Mouse (Mus musculus): ENCODE measurements around the gene Snai3. TPM values are rescaled to one million over a fixed set of nuclear protein-coding genes. Genes with fewer than 3 reads are reported as not detected.

Snai3 gene
- polyA plus RNA-seq, 1 experiment, result 1.3 TPM

DNA sequence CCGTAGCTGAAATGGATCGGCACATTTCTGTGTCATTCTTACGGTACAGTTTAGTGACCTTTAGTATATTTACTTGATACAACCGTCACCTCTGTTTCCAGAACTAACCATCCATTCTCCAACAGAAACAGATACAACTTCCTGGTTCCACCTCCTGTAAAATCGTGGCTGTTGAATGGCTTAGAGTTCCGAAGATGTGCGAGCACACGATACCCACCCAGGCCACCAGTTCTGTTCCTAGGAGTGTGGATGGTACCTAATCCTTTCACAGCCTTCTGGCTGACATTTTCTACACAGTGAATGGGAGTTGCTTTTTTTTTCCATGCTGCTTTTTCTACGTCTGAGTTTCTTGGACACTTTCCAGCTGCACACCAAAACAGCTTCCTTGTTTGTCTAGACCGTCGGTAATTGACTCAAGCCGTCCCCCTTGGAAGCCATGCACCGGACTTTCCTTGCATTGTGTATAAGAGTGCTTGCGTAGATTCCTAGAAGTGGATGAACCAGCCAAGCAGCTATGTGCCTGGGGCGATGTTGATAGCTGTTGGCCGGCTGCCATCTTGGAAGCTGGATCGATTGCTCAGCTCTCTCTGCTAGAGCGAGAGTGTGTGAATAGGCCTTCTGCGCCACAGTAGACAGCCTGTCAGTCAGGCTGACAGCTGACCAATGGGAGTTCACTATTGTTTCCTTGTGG is 16.3 kb downstream of the Snai3 start:
- peak overlapping the region; percentile 84 for H3K4me2 ChIP-seq (ENCODE audit: low read depth)
- no peaks in the 10 kb centered on the region for H3K36me3 ChIP-seq (ENCODE audit: control insufficient read depth, insufficient read depth)
- TF ChIP-seq MYOD1 (IDR thresholded peaks at IDR 0.05; ENCODE audit: control insufficient read depth in 1 of 3, insufficient read length in 2 of 3, low read depth in 2 of 3) (no peak), REST (IDR thresholded peaks at IDR 0.05; ENCODE audit: insufficient read depth, insufficient read length) (no peak), MYOG (IDR thresholded peaks at IDR 0.05; ENCODE audit: control insufficient read depth in 1 of 3, insufficient read depth in 1 of 3, insufficient read length in 2 of 3, low read depth in 2 of 3) (no peak), USF1 (IDR thresholded peaks at IDR 0.05; ENCODE audit: low read depth) (no peak), POLR2AphosphoS2 (IDR thresholded peaks at IDR 0.05; ENCODE audit: insufficient read length, low read depth) (no peak), POLR2A (IDR thresholded peaks at IDR 0.05; ENCODE audit: insufficient read length, low read depth) (peak; percentile 29)
- peak overlapping the region; percentile 13 for H3ac ChIP-seq (ENCODE audit: control insufficient read depth, insufficient read length)
- H3K4me3 ChIP-seq, result peak overlapping the region; percentile 65
- peaks cover 16% of the 10 kb centered on the region for H3K79me2 ChIP-seq (ENCODE audit: control insufficient read depth, insufficient read depth)
- H3K27me3 ChIP-seq (ENCODE audit: control insufficient read depth, insufficient read depth, insufficient read length), result no peaks in the 10 kb centered on the region

DNA sequence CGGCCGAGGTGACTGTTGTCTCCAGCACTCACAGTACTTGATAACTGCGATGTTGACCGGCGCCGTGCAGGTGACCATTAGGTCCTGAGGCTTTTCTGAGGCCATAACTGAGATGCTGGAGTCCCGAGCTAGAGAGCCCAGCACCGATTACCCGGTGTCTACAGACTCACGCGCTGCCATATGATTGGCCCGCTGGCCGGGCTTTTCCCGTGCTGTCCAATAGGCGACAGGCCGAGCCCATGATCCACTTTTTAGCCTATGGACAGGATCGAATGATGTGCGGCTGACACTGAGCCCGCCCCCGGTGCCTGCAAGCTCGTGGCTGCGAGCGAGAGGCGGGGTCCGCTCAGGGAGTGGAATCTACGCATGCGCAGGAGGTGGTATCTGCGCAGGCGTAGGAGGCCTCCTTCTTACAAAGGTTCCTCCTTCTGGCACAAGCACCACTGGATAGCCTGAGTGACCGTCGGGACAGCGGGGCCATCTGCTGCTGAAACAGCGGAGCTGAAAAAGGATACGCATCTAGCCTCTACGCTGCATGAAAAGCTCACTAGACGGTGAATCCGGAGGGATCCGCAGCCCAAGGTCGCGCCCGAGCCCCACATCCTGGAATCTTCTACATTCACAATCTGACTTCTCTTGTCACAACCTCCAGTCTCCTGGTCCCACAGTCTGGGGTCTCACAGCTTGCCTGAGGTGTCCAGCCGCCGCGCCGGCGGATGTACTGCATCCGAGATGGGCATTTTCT is 17.1 kb downstream of the Snai3 start, which contains the start of gene Mvd:
TSS of gene Mvd (minus strand) at position 161 of the 745 bp plus-strand sequence.
- H3K4me3 ChIP-seq, result peak within 1 kb of the TSS; percentile 65
- H3K4me2 ChIP-seq (ENCODE audit: low read depth), result peak within 1 kb of the TSS; percentile 91
- H3ac ChIP-seq (ENCODE audit: control insufficient read depth, insufficient read length), result peak within 1 kb of the TSS; percentile 13
- H3K36me3 ChIP-seq (ENCODE audit: control insufficient read depth, insufficient read depth), result peaks cover 4% of the 10 kb centered on the region
- TF ChIP-seq E2F4 (IDR thresholded peaks at IDR 0.05; ENCODE audit: insufficient read depth), result no peak
- no peak for TF ChIP-seq REST (IDR thresholded peaks at IDR 0.05; ENCODE audit: insufficient read depth, insufficient read length)
- no peak for TF ChIP-seq TCF12 (IDR thresholded peaks at IDR 0.05; ENCODE audit: insufficient read depth, poor library complexity, severe bottlenecking)
- TF ChIP-seq MAX (IDR thresholded peaks at IDR 0.05; ENCODE audit: low read depth), result no peak
- TF ChIP-seq POLR2AphosphoS2 (IDR thresholded peaks at IDR 0.05; ENCODE audit: insufficient read length, low read depth), result peak; percentile 95
- no peak for TF ChIP-seq USF1 (IDR thresholded peaks at IDR 0.05; ENCODE audit: low read depth)
- TF ChIP-seq CEBPB (IDR thresholded peaks at IDR 0.05; ENCODE audit: insufficient read depth, poor library complexity, severe bottlenecking), result no peak
- no peak for TF ChIP-seq TCF3 (IDR thresholded peaks at IDR 0.05; ENCODE audit: insufficient read length, low read depth)
- TF ChIP-seq POLR2A (IDR thresholded peaks at IDR 0.05; ENCODE audit: insufficient read length, low read depth), result peak; percentile 94
- TF ChIP-seq SRF (IDR thresholded peaks at IDR 0.05; ENCODE audit: control insufficient read depth, insufficient read length, low read depth), result peak; percentile 28
- peak in 2 of 3 experiments; percentile 6 to 11 for TF ChIP-seq MYOD1 (IDR thresholded peaks at IDR 0.05; ENCODE audit: control insufficient read depth in 1 of 3, insufficient read length in 2 of 3, low read depth in 2 of 3)
- peak in 1 of 3 experiments; percentile 4 for TF ChIP-seq MYOG (IDR thresholded peaks at IDR 0.05; ENCODE audit: control insufficient read depth in 1 of 3, insufficient read depth in 1 of 3, insufficient read length in 2 of 3, low read depth in 2 of 3)
- no peaks in the 10 kb centered on the region for H3K27me3 ChIP-seq (ENCODE audit: control insufficient read depth, insufficient read depth, insufficient read length)
- H3K79me2 ChIP-seq (ENCODE audit: control insufficient read depth, insufficient read depth), result peaks cover 16% of the 10 kb centered on the region

DNA sequence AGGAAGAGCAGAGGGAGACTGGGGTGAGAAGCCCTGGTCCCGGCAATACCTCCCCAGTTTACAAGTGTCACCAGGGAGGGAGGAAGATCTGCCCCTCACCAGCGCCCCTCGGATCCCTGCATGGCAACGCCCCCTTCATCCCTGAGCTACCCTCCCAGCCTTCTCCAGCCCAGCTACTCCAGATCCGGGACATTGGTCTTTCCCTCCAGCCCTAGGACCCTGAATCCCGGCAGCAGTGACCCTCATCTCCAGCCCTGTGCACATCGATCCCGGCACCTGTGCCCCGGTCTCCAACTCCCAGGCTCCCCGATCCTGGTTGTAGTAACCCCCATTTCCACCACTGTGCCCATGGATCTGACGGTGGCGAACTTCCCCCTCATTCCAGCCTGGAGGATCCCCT is 17.8 kb downstream of the Snai3 start:
- peak overlapping the region; percentile 65 for H3K4me3 ChIP-seq
- H3K27me3 ChIP-seq (ENCODE audit: control insufficient read depth, insufficient read depth, insufficient read length), result no peaks in the 10 kb centered on the region
- H3ac ChIP-seq (ENCODE audit: control insufficient read depth, insufficient read length), result peak overlapping the region; percentile 13
- H3K36me3 ChIP-seq (ENCODE audit: control insufficient read depth, insufficient read depth), result peaks cover 4% of the 10 kb centered on the region
- no peak for TF ChIP-seq CEBPB (IDR thresholded peaks at IDR 0.05; ENCODE audit: insufficient read depth, poor library complexity, severe bottlenecking)
- TF ChIP-seq REST (IDR thresholded peaks at IDR 0.05; ENCODE audit: insufficient read depth, insufficient read length), result no peak
- TF ChIP-seq SRF (IDR thresholded peaks at IDR 0.05; ENCODE audit: control insufficient read depth, insufficient read length, low read depth), result no peak
- TF ChIP-seq MYOD1 (IDR thresholded peaks at IDR 0.05; ENCODE audit: control insufficient read depth in 1 of 3, insufficient read length in 2 of 3, low read depth in 2 of 3), result no peak
- no peak for TF ChIP-seq POLR2AphosphoS2 (IDR thresholded peaks at IDR 0.05; ENCODE audit: insufficient read length, low read depth)
- TF ChIP-seq USF1 (IDR thresholded peaks at IDR 0.05; ENCODE audit: low read depth), result no peak
- TF ChIP-seq MYOG (IDR thresholded peaks at IDR 0.05; ENCODE audit: control insufficient read depth in 1 of 3, insufficient read depth in 1 of 3, insufficient read length in 2 of 3, low read depth in 2 of 3), result no peak
- peaks cover 16% of the 10 kb centered on the region for H3K79me2 ChIP-seq (ENCODE audit: control insufficient read depth, insufficient read depth)
- peak overlapping the region; percentile 91 for H3K4me2 ChIP-seq (ENCODE audit: low read depth)

DNA sequence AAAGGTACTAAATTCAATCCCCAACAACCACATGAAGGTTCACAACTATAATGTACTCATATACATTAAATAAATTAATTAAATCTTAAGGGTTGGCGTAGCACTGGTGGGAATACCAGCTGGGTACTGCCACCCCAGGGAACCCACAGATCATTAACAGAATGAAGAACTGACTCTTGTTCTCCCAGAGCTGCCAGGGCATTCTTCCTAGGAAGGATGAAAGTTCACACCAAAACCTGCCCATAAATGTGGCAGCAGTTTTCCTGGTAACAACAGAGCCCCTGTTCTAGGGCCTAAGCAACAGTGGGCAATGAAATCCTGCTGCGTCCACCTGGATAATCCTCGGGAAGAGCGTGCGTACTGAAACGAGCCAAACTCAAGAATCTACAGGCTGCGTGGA is 18.2 kb downstream of the Snai3 start:
- H3K79me2 ChIP-seq (ENCODE audit: control insufficient read depth, insufficient read depth), result peaks cover 16% of the 10 kb centered on the region
- peak overlapping the region; percentile 13 for H3ac ChIP-seq (ENCODE audit: control insufficient read depth, insufficient read length)
- H3K4me3 ChIP-seq, result peak overlapping the region; percentile 65
- TF ChIP-seq POLR2AphosphoS2 (IDR thresholded peaks at IDR 0.05; ENCODE audit: insufficient read length, low read depth) (no peak), TCF12 (IDR thresholded peaks at IDR 0.05; ENCODE audit: insufficient read depth, poor library complexity, severe bottlenecking) (no peak), CEBPB (IDR thresholded peaks at IDR 0.05; ENCODE audit: insufficient read depth, poor library complexity, severe bottlenecking) (no peak), REST (IDR thresholded peaks at IDR 0.05; ENCODE audit: insufficient read depth, insufficient read length) (no peak), E2F4 (IDR thresholded peaks at IDR 0.05; ENCODE audit: insufficient read depth) (no peak), MYOD1 (IDR thresholded peaks at IDR 0.05; ENCODE audit: control insufficient read depth in 1 of 3, insufficient read length in 2 of 3, low read depth in 2 of 3) (no peak), USF1 (IDR thresholded peaks at IDR 0.05; ENCODE audit: low read depth) (no peak), POLR2A (IDR thresholded peaks at IDR 0.05; ENCODE audit: insufficient read length, low read depth) (no peak)
- H3K27me3 ChIP-seq (ENCODE audit: control insufficient read depth, insufficient read depth, insufficient read length), result no peaks in the 10 kb centered on the region
- peak overlapping the region; percentile 91 for H3K4me2 ChIP-seq (ENCODE audit: low read depth)
- H3K36me3 ChIP-seq (ENCODE audit: control insufficient read depth, insufficient read depth), result peaks cover 4% of the 10 kb centered on the region
